ENCODE assay signal across 21 mouse cellular contexts in the genomic region with DNA sequence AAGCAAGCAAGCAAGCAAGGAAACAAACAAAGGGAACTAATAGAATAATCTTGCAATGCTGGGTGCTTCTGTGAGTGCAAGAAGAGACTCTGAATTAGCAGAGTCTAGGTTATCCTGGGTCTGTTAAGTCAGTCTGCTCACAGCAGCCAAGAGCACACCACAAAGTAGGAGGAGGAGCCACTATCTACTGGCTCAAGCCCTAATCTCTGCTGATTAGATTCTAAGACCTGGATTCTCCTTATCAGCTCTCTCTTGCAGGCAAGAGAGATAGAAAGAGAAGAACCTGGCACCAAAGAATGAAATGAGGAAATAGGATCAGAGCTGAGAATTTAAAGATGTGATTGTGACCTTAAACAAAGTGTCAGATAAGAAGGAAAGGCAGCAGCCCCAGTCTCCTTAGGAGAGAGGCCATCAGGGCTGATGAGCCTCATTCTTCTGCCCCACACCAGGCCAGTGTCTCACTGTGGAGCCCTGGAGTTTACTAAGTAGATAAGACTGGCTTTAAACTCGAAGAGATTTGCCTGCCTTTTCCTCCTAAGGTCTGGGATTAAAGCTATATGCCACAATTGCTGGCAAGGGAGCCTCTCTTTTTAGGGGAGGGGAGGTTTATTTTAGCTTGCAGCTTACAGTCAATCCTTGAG. TPM values are rescaled to one million over a fixed set of nuclear protein-coding genes. Genes with fewer than 3 reads are reported as not detected.
DNase-seq lines count a peak whose midpoint lies in the region; ATAC-seq and TF ChIP-seq lines count a peak whose summit lies in the region.
"Had no signal": no experiment of that assay in that cellular context is flagged by ENCODE, and none has a peak within 500 bp of the region (broad histone marks: within the 10 kb centered on the region; RNA-seq: fewer than 3 reads in every experiment).

No protein-coding gene starts in this region.

- H3K9ac ChIP-seq in intestine, embryonic 15.5 days = no peak overlapping the region
- H3K9ac ChIP-seq in intestine, postnatal 0 days (ENCODE audit: low read depth, low read length) = no peak overlapping the region
- no peak overlapping the region for H3K9ac ChIP-seq in midbrain, embryonic 15.5 days
- H3K9ac ChIP-seq: forebrain, embryonic 15.5 days; hindbrain, embryonic 15.5 days had no signal

- peak; percentile 73 for DNase-seq in heart, embryonic 10.5 days (ENCODE audit: low spot score)
- DNase-seq in heart, postnatal 10 days = no peak
- peak; percentile 16 for DNase-seq in yolk sac, embryonic 10.5 days (ENCODE audit: low spot score)
- DNase-seq: adrenal gland, postnatal 14 days; cerebellum, adult 11-12 months; cerebellum, adult 9-10 months; cerebellum, postnatal 25 days; gastrocnemius, postnatal 14 days; heart, postnatal 36 days; kidney, adult 11 months; kidney, adult 9 months had no signal

- ATAC-seq in intestine, embryonic 15.5 days = peak; percentile 59; the same call in 1 of the 2 replicates
- no peak for ATAC-seq in intestine, postnatal 0 days
- ATAC-seq in common myeloid progenitor, adult 5-6 weeks (replicated peaks; ENCODE audit: low read depth, poor library complexity, severe bottlenecking) = peak; percentile 19; the same call in 1 of the 2 replicates
- ATAC-seq in midbrain, embryonic 15.5 days (replicated peaks) = no peak
- ATAC-seq: activated CD4-positive, CD25-positive, alpha-beta regulatory T cell, adult 4 months; forebrain, embryonic 15.5 days; Patski had no signal

- H3K4me1 ChIP-seq in heart, embryonic 10.5 days = peaks cover 34% of the 10 kb centered on the region
- H3K4me1 ChIP-seq in intestine, embryonic 15.5 days (replicated peaks) = no peaks in the 10 kb centered on the region
- no peaks in the 10 kb centered on the region for H3K4me1 ChIP-seq in intestine, postnatal 0 days (replicated peaks; ENCODE audit: control insufficient read depth, insufficient read depth, low read length)
- H3K4me1 ChIP-seq in midbrain, embryonic 15.5 days = no peaks in the 10 kb centered on the region
- H3K4me1 ChIP-seq: embryonic facial prominence, embryonic 10.5 days; forebrain, embryonic 15.5 days; hindbrain, embryonic 15.5 days had no signal

- H3K4me3 ChIP-seq in heart, embryonic 10.5 days = no peak overlapping the region
- no peak overlapping the region for H3K4me3 ChIP-seq in intestine, embryonic 15.5 days (replicated peaks)
- no peak overlapping the region for H3K4me3 ChIP-seq in intestine, postnatal 0 days (ENCODE audit: low read depth, low read length)
- H3K4me3 ChIP-seq in midbrain, embryonic 15.5 days = no peak overlapping the region
- H3K4me3 ChIP-seq: embryonic facial prominence, embryonic 10.5 days; forebrain, embryonic 15.5 days; hindbrain, embryonic 15.5 days had no signal

- no peak for TF ChIP-seq CTCF in intestine, postnatal 0 days (IDR thresholded peaks at IDR 0.05; ENCODE audit: low read depth)

- peak overlapping the region; percentile 50 for H3K27ac ChIP-seq in heart, embryonic 10.5 days
- no peak overlapping the region for H3K27ac ChIP-seq in intestine, embryonic 15.5 days
- H3K27ac ChIP-seq in intestine, postnatal 0 days (ENCODE audit: low read depth, low read length) = no peak overlapping the region
- H3K27ac ChIP-seq in midbrain, embryonic 15.5 days = no peak overlapping the region
- H3K27ac ChIP-seq: embryonic facial prominence, embryonic 10.5 days; forebrain, embryonic 15.5 days; hindbrain, embryonic 15.5 days had no signal

- no peaks in the 10 kb centered on the region for H3K27me3 ChIP-seq in heart, embryonic 10.5 days (ENCODE audit: insufficient read depth, poor library complexity, severe bottlenecking)
- no peaks in the 10 kb centered on the region for H3K27me3 ChIP-seq in intestine, embryonic 15.5 days (replicated peaks)
- H3K27me3 ChIP-seq in intestine, postnatal 0 days (replicated peaks; ENCODE audit: control insufficient read depth, insufficient read depth, low read length) = no peaks in the 10 kb centered on the region
- no peaks in the 10 kb centered on the region for H3K27me3 ChIP-seq in midbrain, embryonic 15.5 days (replicated peaks)
- H3K27me3 ChIP-seq: forebrain, embryonic 15.5 days; hindbrain, embryonic 15.5 days; Patski had no signal

- intact Hi-C loops in heart, postnatal 10 days (cut with DNase I) = no loop called here

- no peak overlapping the region for H3K4me2 ChIP-seq in intestine, embryonic 15.5 days (replicated peaks)
- no peak overlapping the region for H3K4me2 ChIP-seq in intestine, postnatal 0 days (replicated peaks; ENCODE audit: low read depth)
- H3K4me2 ChIP-seq in midbrain, embryonic 15.5 days = no peak overlapping the region
- H3K4me2 ChIP-seq: forebrain, embryonic 15.5 days; heart, embryonic 11.5 days; hindbrain, embryonic 15.5 days had no signal

- no peaks in the 10 kb centered on the region for H3K9me3 ChIP-seq in heart, embryonic 10.5 days
- no peaks in the 10 kb centered on the region for H3K9me3 ChIP-seq in intestine, embryonic 15.5 days
- no peaks in the 10 kb centered on the region for H3K9me3 ChIP-seq in intestine, postnatal 0 days (ENCODE audit: control insufficient read depth)
- no peaks in the 10 kb centered on the region for H3K9me3 ChIP-seq in midbrain, embryonic 15.5 days
- H3K9me3 ChIP-seq: embryonic facial prominence, embryonic 10.5 days; forebrain, embryonic 15.5 days; hindbrain, embryonic 15.5 days had no signal

- no peaks in the 10 kb centered on the region for H3K36me3 ChIP-seq in heart, embryonic 10.5 days
- no peaks in the 10 kb centered on the region for H3K36me3 ChIP-seq in intestine, embryonic 15.5 days
- no peaks in the 10 kb centered on the region for H3K36me3 ChIP-seq in intestine, postnatal 0 days (ENCODE audit: control insufficient read depth, insufficient read depth)
- H3K36me3 ChIP-seq in midbrain, embryonic 15.5 days (replicated peaks) = no peaks in the 10 kb centered on the region
- H3K36me3 ChIP-seq: embryonic facial prominence, embryonic 10.5 days; forebrain, embryonic 15.5 days; hindbrain, embryonic 15.5 days had no signal

- 8% methylated on average over 1 of the region's 1 CpGs for WGBS in heart, embryonic 10.5 days
- 19% methylated on average over 1 of the region's 1 CpGs for WGBS in intestine, embryonic 15.5 days
- 4% methylated on average over 1 of the region's 1 CpGs for WGBS in intestine, postnatal 0 days
- 20% methylated on average over 1 of the region's 1 CpGs for WGBS in midbrain, embryonic 15.5 days

RNA-seq across cellular contexts. Expression of gene Mex3b, which starts 23.9 kb away (rescaled TPM):
- 7.3 and 14.8 TPM in 2 replicates for polyA plus RNA-seq in heart, embryonic 10.5 days (2016; fragmentation: Nextera tagmentation; extraction: Ambion mirVana)
- 10 to 100 TPM in 1 of 2 experiments, 1 to 10 TPM in 1; 7.4 to 11.4 TPM for total RNA-seq in heart, postnatal 10 days (2021)
- polyA plus RNA-seq in intestine, embryonic 15.5 days (2015; fragmentation: Nextera tagmentation; extraction: Ambion mirVana) = 7.8 and 9.0 TPM in 2 replicates
- polyA plus RNA-seq in intestine, postnatal 0 days (2015; fragmentation: Nextera tagmentation; extraction: Ambion mirVana) = 2.3 and 2.8 TPM in 2 replicates
- total RNA-seq in common myeloid progenitor, adult 5-6 weeks (2017) = 10.4 and 11.0 TPM in 2 replicates
- polyA plus RNA-seq in midbrain, embryonic 15.5 days (2015; fragmentation: Nextera tagmentation; extraction: Ambion mirVana) = 33.1 and 33.6 TPM in 2 replicates

Comparison
In these comparisons a context has a peak if more than half of its experiments do, and no peak if none do; other contexts are left out.
1. DNase-seq: peak in heart, embryonic 10.5 days (single experiment) and yolk sac, embryonic 10.5 days (single experiment); none in heart, postnatal 10 days (0 of 2).
2. ATAC-seq: peak in intestine, embryonic 15.5 days (single experiment) and common myeloid progenitor, adult 5-6 weeks (single experiment); none in intestine, postnatal 0 days (single experiment) and midbrain, embryonic 15.5 days (single experiment).